Mouse (Mus musculus) gastrocnemius, postnatal 14 days (tissue): ENCODE data around the gene Ppargc1a. TPM values are rescaled to one million over a fixed set of nuclear protein-coding genes. Genes with fewer than 3 reads are reported as not detected.

Experiments used
- DNase-seq: peaks from one replicate; pipeline ENCODE4 v3.0.0; 2021; ENCODE audit warnings: mixed read lengths
- intact Hi-C: fragments of 180-260 bp; cut with DNase I; formaldehyde crosslinking; loops from one replicate; pipeline ENCODE4 v1.15.1; 2025; ENCODE audit warnings: low total_unique reads
- total RNA-seq, 2 experiments: library from RNA; stranded (reverse); gene quantifications; 2 replicates each; pipeline ENCODE4 v1.2.3; 2021

Gene Ppargc1a
- total RNA-seq, 2 experiments from 2014 or later: 22.3 to 44.2 TPM

DNA sequence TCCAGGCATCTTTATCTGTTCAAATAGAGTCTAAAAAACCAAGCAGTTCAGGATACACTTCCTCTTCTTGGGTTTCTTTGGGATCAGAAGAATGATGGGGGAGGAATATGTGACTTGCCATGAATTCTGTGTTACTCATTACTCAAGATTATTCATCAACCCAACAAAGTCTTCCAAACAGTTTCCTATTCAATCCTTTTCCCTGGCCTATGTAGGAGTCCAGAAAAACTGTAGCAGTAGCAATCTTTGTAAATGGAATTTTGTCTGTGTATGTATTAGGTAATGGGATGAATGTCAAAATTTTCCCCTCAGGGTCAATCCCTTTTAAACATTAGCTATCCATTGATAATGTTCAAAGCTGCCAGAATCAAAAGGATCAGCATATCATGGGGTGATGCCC lies 121.8 kb downstream of the Ppargc1a start:
- no peak for DNase-seq
- intact Hi-C loops: no loop called here

GRCm38 (mm10) chr5:51439773-51440172 lies 127.8 kb downstream of the Ppargc1a start:
- peak; percentile 6 for DNase-seq
- intact Hi-C loops: no loop called here

- intact Hi-C loops: no loop called here
- no peak for DNase-seq
These were observed 133.6 kb downstream of the Ppargc1a start for GRCm38 (mm10) chr5:51433905-51434304.

- intact Hi-C loops: no loop called here
These were observed 135.0 kb downstream of the Ppargc1a start for GRCm38 (mm10) chr5:51432532-51432931.

GRCm38 (mm10) chr5:51432031-51432430 lies 135.5 kb downstream of the Ppargc1a start:
- intact Hi-C loops: no loop called here
- no peak for DNase-seq

More at GRCm38 (mm10) chr5:51432532-51432931, 135.0 kb downstream of the Ppargc1a start:
- DNase-seq: no peak

DNA sequence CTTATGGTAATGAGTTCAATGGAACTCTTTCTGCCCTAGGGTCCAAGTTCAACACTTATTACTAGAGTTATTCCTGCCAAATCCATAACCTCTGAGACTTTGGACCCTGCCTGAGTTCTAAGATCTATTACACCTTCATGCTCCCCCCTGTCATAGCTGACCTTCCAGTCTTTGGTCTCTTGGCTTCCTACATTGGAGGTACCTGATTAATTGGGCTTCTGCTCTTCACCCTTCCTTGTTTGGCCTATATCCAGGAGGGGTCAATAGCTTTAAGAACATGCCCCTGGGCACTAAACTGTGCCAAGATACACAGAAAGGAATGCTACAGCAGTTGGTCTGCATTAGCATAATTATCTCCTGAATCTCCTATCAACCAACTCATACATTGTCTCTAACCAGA lies 141.1 kb downstream of the Ppargc1a start:
- DNase-seq: no peak
- intact Hi-C loops: no loop called here

GRCm38 (mm10) chr5:51416377-51416776 lies 151.1 kb downstream of the Ppargc1a start:
- no peak for DNase-seq
- intact Hi-C loops: no loop called here

DNA sequence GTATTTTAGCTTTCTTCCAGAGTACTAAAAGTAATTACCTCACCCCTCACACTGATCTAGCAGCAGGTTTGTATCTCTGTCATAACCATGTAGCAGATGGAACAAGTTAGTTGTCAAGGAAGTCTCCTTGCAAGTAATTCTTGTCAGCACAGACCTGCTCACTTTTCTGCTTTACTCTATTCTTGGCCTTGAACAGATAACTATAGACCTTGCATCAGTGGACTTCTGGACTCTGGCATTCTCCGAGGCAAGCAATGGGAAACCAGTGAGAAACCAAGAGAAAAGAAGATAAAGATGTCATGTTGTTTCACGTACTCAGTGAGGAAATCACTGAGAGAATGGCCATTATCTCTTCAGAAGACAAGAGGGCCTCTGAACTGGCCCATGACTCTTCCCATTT lies 152.1 kb downstream of the Ppargc1a start:
- no peak for DNase-seq
- intact Hi-C loops: no loop called here

DNA sequence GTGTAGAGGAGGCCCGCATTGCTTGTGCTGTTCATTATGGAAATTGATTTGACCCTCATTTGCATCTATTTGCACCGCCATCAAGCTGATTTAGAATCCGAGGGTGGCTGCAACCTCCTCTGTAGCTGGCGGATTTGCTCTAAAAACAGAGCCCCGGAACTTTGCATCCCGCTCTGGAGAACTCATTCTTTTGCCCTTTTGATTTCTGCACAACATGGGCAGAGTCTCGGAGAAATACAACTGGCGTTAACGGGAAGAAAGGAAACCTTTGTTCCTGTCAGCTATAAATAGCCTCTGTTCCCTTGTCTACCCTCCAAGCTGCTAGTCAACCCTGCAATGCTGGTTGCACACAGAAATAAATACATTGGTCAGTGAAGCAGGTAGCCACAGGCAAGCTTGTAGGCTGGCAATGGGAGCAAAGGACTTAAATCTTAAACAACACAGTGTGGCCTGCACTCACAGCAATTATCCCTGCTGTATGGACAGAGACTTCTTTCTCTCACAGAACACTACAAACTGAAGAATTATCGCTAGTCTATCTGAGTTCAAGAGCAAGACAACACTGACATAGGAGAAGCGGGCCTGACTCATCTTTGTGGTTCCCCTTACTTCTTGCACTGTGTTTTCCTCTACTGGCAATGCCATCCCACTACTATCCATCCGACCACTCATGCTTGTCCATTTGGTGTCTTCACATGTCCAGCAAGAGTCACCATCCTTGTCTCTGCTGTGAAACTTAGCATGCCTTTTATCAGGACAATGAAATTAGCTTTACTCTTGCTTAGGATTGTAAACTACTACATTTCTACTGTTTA lies 155.0 kb downstream of the Ppargc1a start:
- DNase-seq: no peak
- intact Hi-C loops: no loop called here

DNA sequence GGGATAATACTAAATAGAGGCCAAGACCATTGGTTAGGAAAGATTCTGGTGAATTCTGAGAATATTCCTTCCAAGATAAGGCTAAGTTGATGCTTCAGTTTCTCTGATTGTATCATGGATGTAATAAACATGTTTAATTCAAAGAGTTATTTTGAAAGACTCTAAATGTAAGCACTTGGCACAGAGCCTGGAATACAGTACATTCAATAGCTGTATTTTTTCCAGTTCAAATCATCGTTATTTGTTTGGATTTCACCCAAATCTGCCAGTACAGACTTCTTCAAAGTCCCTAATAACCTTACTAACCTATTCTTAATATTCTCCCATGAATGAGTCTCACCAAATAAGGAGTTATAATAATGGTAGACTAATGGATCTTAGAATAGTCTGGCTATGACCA lies 157.5 kb downstream of the Ppargc1a start:
- no peak for DNase-seq
- intact Hi-C loops: no loop called here

GRCm38 (mm10) chr5:51406406-51406805 lies 161.1 kb downstream of the Ppargc1a start:
- no peak for DNase-seq
- intact Hi-C loops: no loop called here
